Mouse (Mus musculus): ENCODE measurements around the gene Fam170b. TPM values are rescaled to one million over a fixed set of nuclear protein-coding genes. Genes with fewer than 3 reads are reported as not detected.

The Fam170b gene
- polyA plus RNA-seq, 1 experiment from 2014 or later, result not detected

DNA sequence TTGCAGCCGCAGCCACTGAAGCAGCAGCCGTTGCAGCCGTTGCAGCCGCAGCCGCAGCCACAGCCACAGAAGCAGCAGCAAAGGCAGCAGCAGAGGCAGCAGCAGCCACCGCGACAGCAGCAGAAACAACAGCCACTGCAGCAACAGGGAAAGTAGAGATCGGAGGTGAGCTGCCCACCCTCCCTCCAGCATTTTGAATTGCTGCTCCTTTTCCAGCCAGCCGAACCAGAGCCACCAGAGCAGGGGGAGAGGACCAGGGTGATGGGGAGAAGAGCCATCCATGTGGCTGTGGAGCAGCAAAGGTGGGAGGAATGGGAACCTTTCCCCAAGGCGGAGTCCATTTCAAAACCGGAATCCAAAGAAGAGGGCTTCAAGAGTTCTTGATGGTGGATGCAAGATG is 2.4 kb downstream of the Fam170b start:
- Histone ChIP-seq H3K27ac (ENCODE audit: low read depth, low read length) (no peak overlapping the region), H3K9me3 (replicated peaks; ENCODE audit: control insufficient read depth, low read length) (no peaks in the 10 kb centered on the region), H3K4me1 (ENCODE audit: control insufficient read depth, insufficient read depth, low read length) (no peaks in the 10 kb centered on the region), H3K9ac (ENCODE audit: low read depth, low read length) (no peak overlapping the region), H3K4me2 (no peak overlapping the region), H3K27me3 (ENCODE audit: control insufficient read depth, insufficient read depth, low read length) (peaks cover 2% of the 10 kb centered on the region; the same call in 1 of the 2 replicates), H3K4me3 (ENCODE audit: low read depth, low read length) (no peak overlapping the region), H3K36me3 (ENCODE audit: control insufficient read depth, insufficient read depth, low read length) (no peaks in the 10 kb centered on the region)
- WGBS (ENCODE audit: insufficient replicate concordance), result 88% methylated on average over 11 of the region's 11 CpGs
- ATAC-seq (replicated peaks; ENCODE audit: insufficient number of reproducible peaks, low FRiP score, low TSS enrichment), result no peak

DNA sequence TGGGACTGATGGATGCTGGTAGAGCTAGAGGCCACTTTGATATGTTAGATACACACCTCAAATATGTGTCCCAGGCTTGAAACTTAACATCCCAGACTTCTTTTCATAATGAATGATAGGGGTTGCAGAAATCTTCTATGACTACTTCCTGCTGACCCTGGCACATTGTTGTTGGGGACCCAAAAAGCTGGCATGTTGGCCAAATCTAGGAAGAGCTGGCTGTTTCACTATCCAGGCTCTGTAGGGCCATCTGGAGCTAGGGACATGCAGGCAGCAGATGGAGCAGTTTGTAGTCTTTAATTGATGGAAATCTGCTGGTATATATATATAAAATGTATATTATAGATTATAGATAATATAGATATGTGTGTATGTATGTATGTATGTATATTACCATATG is 8.3 kb downstream of the Fam170b start:
- H3K9me3 ChIP-seq (replicated peaks; ENCODE audit: control insufficient read depth, low read length), result no peaks in the 10 kb centered on the region
- H3K27ac ChIP-seq (ENCODE audit: low read depth, low read length), result no peak overlapping the region
- no peaks in the 10 kb centered on the region for H3K36me3 ChIP-seq (ENCODE audit: control insufficient read depth, insufficient read depth, low read length)
- no peak overlapping the region for H3K4me3 ChIP-seq (ENCODE audit: low read depth, low read length)
- no peak overlapping the region for H3K9ac ChIP-seq (ENCODE audit: low read depth, low read length)
- no peaks in the 10 kb centered on the region for H3K27me3 ChIP-seq (ENCODE audit: control insufficient read depth, insufficient read depth, low read length)
- no peaks in the 10 kb centered on the region for H3K4me1 ChIP-seq (ENCODE audit: control insufficient read depth, insufficient read depth, low read length)
- ATAC-seq (replicated peaks; ENCODE audit: insufficient number of reproducible peaks, low FRiP score, low TSS enrichment), result no peak
- H3K4me2 ChIP-seq, result no peak overlapping the region

DNA sequence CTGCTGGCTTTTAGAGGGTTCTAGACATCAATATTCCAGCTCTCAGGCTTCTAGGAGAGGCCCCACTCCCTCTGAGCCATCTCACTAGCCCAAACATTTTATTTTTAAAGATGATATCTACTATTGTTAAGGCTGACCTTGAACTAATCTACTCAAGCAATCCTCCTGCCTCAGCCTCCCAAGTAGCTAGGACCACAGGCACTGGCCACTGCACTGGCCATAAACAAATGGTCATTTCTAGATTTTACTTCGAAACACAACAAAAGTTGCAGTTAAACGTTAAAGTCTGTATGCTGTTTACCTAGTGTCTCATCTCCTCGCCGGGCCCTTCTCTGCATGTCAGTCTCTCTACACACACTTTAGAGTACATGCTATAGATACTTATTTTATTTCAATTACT is 20.3 kb downstream of the Fam170b start:
- Histone ChIP-seq H3K27me3 (ENCODE audit: control insufficient read depth, insufficient read depth, low read length) (peaks cover 7% of the 10 kb centered on the region; the same call in 1 of the 2 replicates), H3K9me3 (replicated peaks; ENCODE audit: control insufficient read depth, low read length) (no peaks in the 10 kb centered on the region), H3K4me3 (ENCODE audit: low read depth, low read length) (no peak overlapping the region), H3K27ac (ENCODE audit: low read depth, low read length) (no peak overlapping the region), H3K4me1 (ENCODE audit: control insufficient read depth, insufficient read depth, low read length) (peaks cover 11% of the 10 kb centered on the region), H3K4me2 (no peak overlapping the region), H3K36me3 (ENCODE audit: control insufficient read depth, insufficient read depth, low read length) (no peaks in the 10 kb centered on the region), H3K9ac (ENCODE audit: low read depth, low read length) (no peak overlapping the region)
- ATAC-seq (replicated peaks; ENCODE audit: insufficient number of reproducible peaks, low FRiP score, low TSS enrichment), result no peak
- WGBS (ENCODE audit: insufficient replicate concordance), result 84% methylated on average over 4 of the region's 4 CpGs

DNA sequence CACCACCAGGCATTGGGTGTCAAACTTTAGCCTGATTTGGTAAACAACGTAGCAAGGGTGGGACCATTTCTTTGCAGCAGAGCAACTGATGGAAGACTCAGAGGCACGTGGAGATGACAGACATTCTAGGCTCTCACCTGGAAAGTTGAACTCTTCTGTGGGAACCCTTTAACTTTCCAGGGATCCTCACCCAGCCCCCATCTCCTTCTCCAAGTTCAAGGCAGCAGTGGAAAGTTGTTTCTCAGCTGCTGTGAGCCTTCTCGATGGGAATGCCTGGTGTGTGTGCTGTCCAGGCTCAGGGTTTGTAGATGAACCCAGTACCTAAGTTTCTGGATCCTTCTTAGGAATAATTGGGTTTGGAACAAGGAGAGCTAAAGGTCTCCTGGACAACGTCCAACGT is 22.5 kb downstream of the Fam170b start:
- H3K27ac ChIP-seq (ENCODE audit: low read depth, low read length), result no peak overlapping the region; the same call in 1 of the 2 replicates
- WGBS (ENCODE audit: insufficient replicate concordance), result 36% methylated on average over 5 of the region's 5 CpGs
- no peak for ATAC-seq (replicated peaks; ENCODE audit: insufficient number of reproducible peaks, low FRiP score, low TSS enrichment)
- peaks cover 25% of the 10 kb centered on the region for H3K4me1 ChIP-seq (ENCODE audit: control insufficient read depth, insufficient read depth, low read length)
- H3K4me2 ChIP-seq, result peak overlapping the region; percentile 89
- peaks cover 7% of the 10 kb centered on the region; the same call in 1 of the 2 replicates for H3K27me3 ChIP-seq (ENCODE audit: control insufficient read depth, insufficient read depth, low read length)
- peak overlapping the region; percentile 64 for H3K4me3 ChIP-seq (ENCODE audit: low read depth, low read length)
- no peaks in the 10 kb centered on the region for H3K9me3 ChIP-seq (replicated peaks; ENCODE audit: control insufficient read depth, low read length)
- H3K36me3 ChIP-seq (ENCODE audit: control insufficient read depth, insufficient read depth, low read length), result no peaks in the 10 kb centered on the region
- H3K9ac ChIP-seq (ENCODE audit: low read depth, low read length), result peak overlapping the region; percentile 81; the same call in 1 of the 2 replicates

- Histone ChIP-seq H3K27ac (ENCODE audit: low read depth, low read length) (peak within 1 kb of the TSS; percentile 35; the same call in 1 of the 2 replicates), H3K9me3 (replicated peaks; ENCODE audit: control insufficient read depth, low read length) (no peaks in the 10 kb centered on the region), H3K4me1 (ENCODE audit: control insufficient read depth, insufficient read depth, low read length) (peaks cover 30% of the 10 kb centered on the region), H3K27me3 (ENCODE audit: control insufficient read depth, insufficient read depth, low read length) (peaks cover 7% of the 10 kb centered on the region; the same call in 1 of the 2 replicates), H3K9ac (ENCODE audit: low read depth, low read length) (peak within 1 kb of the TSS; percentile 81), H3K4me3 (ENCODE audit: low read depth, low read length) (peak within 1 kb of the TSS; percentile 64), H3K36me3 (ENCODE audit: control insufficient read depth, insufficient read depth, low read length) (no peaks in the 10 kb centered on the region), H3K4me2 (peak within 1 kb of the TSS; percentile 89)
- under 1% methylated on average over 59 of the region's 68 CpGs for WGBS (ENCODE audit: insufficient replicate concordance)
- ATAC-seq (replicated peaks; ENCODE audit: insufficient number of reproducible peaks, low FRiP score, low TSS enrichment), result peak; percentile 53; the same call in 1 of the 2 replicates
These were observed 23.0 kb downstream of the Fam170b start, which contains the start of gene Vstm4 for GRCm38 (mm10) chr14:32856681-32857328. Vstm4 (plus strand) TSS chr14:32856756.

DNA sequence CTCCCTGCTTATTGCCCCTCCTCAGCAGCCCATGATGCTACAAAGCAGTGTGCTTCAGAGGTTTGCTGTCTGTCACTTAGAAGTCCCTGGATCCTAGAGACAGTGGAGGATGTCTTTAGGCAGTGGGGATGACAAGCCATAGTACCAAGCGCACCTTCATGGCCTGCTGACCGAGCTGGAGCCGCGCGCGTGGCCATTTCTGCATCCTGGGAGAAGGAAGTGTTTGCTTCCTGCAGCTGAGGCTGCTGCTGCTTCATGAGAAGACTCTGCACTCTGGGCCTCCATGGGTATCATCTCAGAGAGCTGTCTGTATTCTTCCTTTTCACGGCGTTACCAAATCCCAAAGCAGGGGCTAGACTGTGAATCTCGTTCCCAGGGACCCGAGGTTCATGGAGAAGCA is 24.6 kb downstream of the Fam170b start:
- Histone ChIP-seq H3K9me3 (replicated peaks; ENCODE audit: control insufficient read depth, low read length) (no peaks in the 10 kb centered on the region), H3K36me3 (ENCODE audit: control insufficient read depth, insufficient read depth, low read length) (no peaks in the 10 kb centered on the region), H3K27me3 (ENCODE audit: control insufficient read depth, insufficient read depth, low read length) (peaks cover 7% of the 10 kb centered on the region; the same call in 1 of the 2 replicates), H3K4me1 (ENCODE audit: control insufficient read depth, insufficient read depth, low read length) (peaks cover 30% of the 10 kb centered on the region), H3K27ac (ENCODE audit: low read depth, low read length) (no peak overlapping the region), H3K4me3 (ENCODE audit: low read depth, low read length) (no peak overlapping the region), H3K9ac (ENCODE audit: low read depth, low read length) (no peak overlapping the region), H3K4me2 (no peak overlapping the region)
- ATAC-seq (replicated peaks; ENCODE audit: insufficient number of reproducible peaks, low FRiP score, low TSS enrichment), result no peak
- WGBS (ENCODE audit: insufficient replicate concordance), result 91% methylated on average over 10 of the region's 10 CpGs

- 0 out of 2 replicates have a peak overlapping the region, but pooled peaks have one; percentile 15 for H3K27ac ChIP-seq (ENCODE audit: low read depth, low read length)
- no peaks in the 10 kb centered on the region for H3K36me3 ChIP-seq (ENCODE audit: control insufficient read depth, insufficient read depth, low read length)
- H3K9ac ChIP-seq (ENCODE audit: low read depth, low read length), result no peak overlapping the region
- no peak overlapping the region for H3K4me3 ChIP-seq (ENCODE audit: low read depth, low read length)
- no peak for ATAC-seq (replicated peaks; ENCODE audit: insufficient number of reproducible peaks, low FRiP score, low TSS enrichment)
- peaks cover 7% of the 10 kb centered on the region; the same call in 1 of the 2 replicates for H3K27me3 ChIP-seq (ENCODE audit: control insufficient read depth, insufficient read depth, low read length)
- no peak overlapping the region for H3K4me2 ChIP-seq
- H3K4me1 ChIP-seq (ENCODE audit: control insufficient read depth, insufficient read depth, low read length), result peaks cover 30% of the 10 kb centered on the region
- no peaks in the 10 kb centered on the region for H3K9me3 ChIP-seq (replicated peaks; ENCODE audit: control insufficient read depth, low read length)
- WGBS (ENCODE audit: insufficient replicate concordance), result 61% methylated on average over 6 of the region's 6 CpGs
These were observed 25.3 kb downstream of the Fam170b start for GRCm38 (mm10) chr14:32858941-32859510.

- H3K27ac ChIP-seq (ENCODE audit: low read depth, low read length), result no peak overlapping the region
- WGBS (ENCODE audit: insufficient replicate concordance), result 49% methylated on average over 11 of the region's 11 CpGs
These were observed 26.2 kb downstream of the Fam170b start for GRCm38 (mm10) chr14:32859831-32860569.

More at GRCm38 (mm10) chr14:32859831-32860569, 26.2 kb downstream of the Fam170b start:
- Histone ChIP-seq H3K4me2 (no peak overlapping the region), H3K27me3 (ENCODE audit: control insufficient read depth, insufficient read depth, low read length) (peaks cover 7% of the 10 kb centered on the region; the same call in 1 of the 2 replicates), H3K4me3 (ENCODE audit: low read depth, low read length) (no peak overlapping the region), H3K4me1 (ENCODE audit: control insufficient read depth, insufficient read depth, low read length) (peaks cover 30% of the 10 kb centered on the region), H3K36me3 (ENCODE audit: control insufficient read depth, insufficient read depth, low read length) (no peaks in the 10 kb centered on the region; the same call in 1 of the 2 replicates), H3K9ac (ENCODE audit: low read depth, low read length) (no peak overlapping the region), H3K9me3 (replicated peaks; ENCODE audit: control insufficient read depth, low read length) (no peaks in the 10 kb centered on the region)
- ATAC-seq (replicated peaks; ENCODE audit: insufficient number of reproducible peaks, low FRiP score, low TSS enrichment), result 0 out of 2 replicates have a peak, but pooled peaks have one; percentile 12

All from heart, embryonic 11.5 days (tissue).